Mouse (Mus musculus): ENCODE data around the gene Abi3.

- TF ChIP-seq POLR2A (IDR thresholded peaks at IDR 0.05; ENCODE audit: low read depth, low read length) (no peak), MAFK (IDR thresholded peaks at IDR 0.05; ENCODE audit: insufficient replicate concordance, low read length) (no peak), CTCF (conservative IDR thresholded peaks at IDR 0.05 in 1 of 2, IDR thresholded peaks at IDR 0.05 in 1 of 2; ENCODE audit: low read depth in 2 of 2, low read length in 2 of 2) (no peak), JUND (conservative IDR thresholded peaks at IDR 0.05; ENCODE audit: low read depth, low read length) (no peak), BHLHE40 (IDR thresholded peaks at IDR 0.05; ENCODE audit: low read depth, low read length) (no peak), TBP (conservative IDR thresholded peaks at IDR 0.05; ENCODE audit: low read depth, low read length) (no peak), NRF1 (IDR thresholded peaks at IDR 0.05; ENCODE audit: low read depth, low read length) (no peak), MXI1 (IDR thresholded peaks at IDR 0.05; ENCODE audit: low read depth, low read length) (no peak), TCF12 (IDR thresholded peaks at IDR 0.05; ENCODE audit: low read depth, low read length) (no peak), MYC (IDR thresholded peaks at IDR 0.05; ENCODE audit: low read depth, low read length) (no peak), EP300 (IDR thresholded peaks at IDR 0.05; ENCODE audit: low read length) (no peak), HCFC1 (IDR thresholded peaks at IDR 0.05; ENCODE audit: low read depth, low read length) (no peak), NELFE (IDR thresholded peaks at IDR 0.05; ENCODE audit: low read depth, low read length) (no peak)
Observed at GRCm38 (mm10) chr11:95822437-95822836, 19.8 kb downstream of the Abi3 start.

Data from CH12.LX (cell line).